Mouse (Mus musculus) brain, embryonic 14.5 days (tissue): ENCODE data around the gene Selenof. TPM values are rescaled to one million over a fixed set of nuclear protein-coding genes. Genes with fewer than 3 reads are reported as not detected.
"Not testable (repeated sequence)": the region's sequence is repeated elsewhere in the genome, so short reads cannot be mapped to it uniquely, and the experiment has no call there.

Source experiments
- DNase-seq: peaks from one replicate; pipeline ENCODE4 v3.0.0-alpha.2; 2011; ENCODE audit warnings: low read depth
- CTCF ChIP-seq: fragments of 200-500 bp; IDR thresholded peaks from 2 replicates; pipeline ENCODE4 v1.5.1; 2012; ENCODE audit warnings: inconsistent platforms, mild to moderate bottlenecking, moderate library complexity, borderline replicate concordance; ENCODE audit not compliant: insufficient read depth, insufficient read length; ENCODE audit errors: extremely low read depth
- POLR2A ChIP-seq: fragments of 200-500 bp; IDR thresholded peaks from 2 replicates; pipeline ENCODE4 v1.6.1; 2012; ENCODE audit warnings: mild to moderate bottlenecking, inconsistent platforms, borderline replicate concordance; ENCODE audit not compliant: poor library complexity, insufficient read depth, insufficient read length, severe bottlenecking; ENCODE audit errors: extremely low read depth
- polyA plus RNA-seq: library from polyadenylated mRNA; depleted of rRNA; stranded (reverse); fragments of >200 nt; gene quantifications from 2 replicates; pipeline ENCODE4 v1.2.3, GENCODE M21; 2012

Selenof gene
- polyA plus RNA-seq, 1 experiment = 254 TPM

- TF ChIP-seq POLR2A (no peak), CTCF (no peak)
- no peak for DNase-seq
Measured at GRCm38 (mm10) chr3:144583789-144584188, 13.7 kb downstream of the Selenof start.

GRCm38 (mm10) chr3:144584789-144585553 lies 14.9 kb downstream of the Selenof start:
- TF ChIP-seq POLR2A (no peak), CTCF (no peak)

DNA sequence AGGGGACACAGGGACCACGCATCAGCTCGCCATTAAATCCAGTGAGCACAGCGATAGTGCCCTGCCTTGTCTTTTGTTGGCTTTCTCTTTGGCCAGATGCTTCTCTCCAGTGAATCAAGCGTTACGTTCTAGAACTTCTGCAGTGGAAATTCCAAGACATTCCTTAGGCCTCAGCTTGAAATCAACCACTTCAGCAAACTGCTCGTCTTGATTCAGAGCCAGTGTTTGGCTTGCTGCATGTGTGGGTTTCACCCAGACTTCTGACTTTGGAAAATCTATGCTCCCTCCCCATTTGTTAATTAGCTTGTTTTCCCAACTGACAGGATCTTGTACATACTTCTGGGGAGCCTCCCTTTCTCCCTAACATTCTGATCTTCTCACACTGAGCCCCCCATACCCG lies 16.6 kb downstream of the Selenof start:
- DNase-seq = no peak
- no peak for TF ChIP-seq CTCF
- no peak for TF ChIP-seq POLR2A

More at GRCm38 (mm10) chr3:144584789-144585553, 14.9 kb downstream of the Selenof start:
- DNase-seq = no peak

GRCm38 (mm10) chr3:144589189-144589890 lies 19.2 kb downstream of the Selenof start:
- TF ChIP-seq POLR2A (no peak), CTCF (no peak)
- DNase-seq = no peak

DNA sequence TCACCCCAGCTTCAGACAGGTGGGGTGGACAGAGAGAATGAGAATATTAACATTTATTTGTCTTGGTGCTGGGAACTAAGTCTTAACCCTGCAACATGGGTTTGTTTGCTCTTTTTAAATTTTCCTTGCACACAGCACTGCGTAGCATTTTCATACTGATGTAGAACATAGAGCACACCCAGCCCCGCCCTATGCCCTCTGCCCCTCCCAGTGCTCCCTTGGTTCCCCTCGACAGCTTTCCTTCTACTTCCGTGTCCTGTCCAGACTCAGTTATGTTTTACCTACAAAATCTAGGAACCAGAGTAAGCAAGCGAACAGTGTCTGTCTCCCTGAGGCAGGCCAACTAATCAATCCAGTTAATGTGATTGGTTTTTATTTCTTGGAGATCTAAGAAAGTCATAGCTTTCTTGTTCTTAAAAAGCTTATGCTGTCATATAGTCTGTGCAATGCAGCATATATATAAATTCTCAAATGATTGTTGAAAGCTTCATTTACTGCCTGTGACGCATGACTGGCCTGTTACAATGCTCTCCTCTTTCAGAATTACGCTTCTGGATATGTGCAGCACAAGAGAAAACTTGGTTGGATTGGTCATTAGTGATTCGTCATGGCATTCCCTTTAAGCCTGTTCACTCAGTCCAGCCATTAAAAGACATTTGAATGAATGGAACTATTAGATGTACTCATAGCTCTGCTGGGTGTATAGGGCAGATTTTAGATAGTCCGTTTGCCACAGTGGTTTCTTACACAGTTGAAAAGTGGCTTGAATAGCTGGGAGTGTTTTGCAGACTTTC lies 23.1 kb downstream of the Selenof start:
- TF ChIP-seq POLR2A (no peak), CTCF (no peak)
- peak; percentile 47 for DNase-seq

GRCm38 (mm10) chr3:144597121-144597520 lies 27.0 kb downstream of the Selenof start:
- peak; percentile 91 for DNase-seq
- TF ChIP-seq POLR2A (no peak), CTCF (no peak)

DNA sequence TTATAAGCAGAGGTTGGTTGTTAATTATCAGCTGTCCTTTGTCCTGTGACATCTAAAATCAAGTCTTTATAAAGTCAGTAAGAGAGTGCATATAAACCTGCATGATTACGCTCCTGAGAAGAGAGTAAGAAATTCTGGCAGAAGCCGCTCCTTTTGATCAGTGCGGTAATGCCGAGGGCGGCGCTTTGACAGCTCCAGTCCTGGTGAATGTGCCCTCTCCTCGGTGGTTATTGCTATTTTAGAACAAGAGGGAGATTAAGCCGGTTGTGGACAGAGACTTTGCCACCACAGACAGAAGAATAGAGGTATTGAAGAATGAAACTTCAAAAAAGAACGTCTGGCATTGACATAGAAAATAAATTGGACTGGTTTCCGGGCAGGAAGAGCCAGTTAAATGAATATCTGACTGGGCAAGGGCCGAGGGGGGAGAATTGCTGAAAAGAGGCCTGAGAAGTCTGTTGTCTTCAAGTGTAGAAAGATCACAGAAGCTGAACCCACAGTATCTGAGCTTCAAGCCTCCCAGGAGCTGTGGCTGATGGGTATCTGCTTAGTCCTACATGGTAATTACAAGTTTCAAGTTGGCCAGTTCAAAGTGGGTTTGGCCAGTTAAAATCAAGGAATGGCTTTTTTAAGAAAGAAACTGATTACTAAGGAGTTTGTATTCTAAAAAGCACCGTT lies 27.8 kb downstream of the Selenof start:
- TF ChIP-seq POLR2A (no peak), CTCF (no peak)
- peak; percentile 89 for DNase-seq

DNA sequence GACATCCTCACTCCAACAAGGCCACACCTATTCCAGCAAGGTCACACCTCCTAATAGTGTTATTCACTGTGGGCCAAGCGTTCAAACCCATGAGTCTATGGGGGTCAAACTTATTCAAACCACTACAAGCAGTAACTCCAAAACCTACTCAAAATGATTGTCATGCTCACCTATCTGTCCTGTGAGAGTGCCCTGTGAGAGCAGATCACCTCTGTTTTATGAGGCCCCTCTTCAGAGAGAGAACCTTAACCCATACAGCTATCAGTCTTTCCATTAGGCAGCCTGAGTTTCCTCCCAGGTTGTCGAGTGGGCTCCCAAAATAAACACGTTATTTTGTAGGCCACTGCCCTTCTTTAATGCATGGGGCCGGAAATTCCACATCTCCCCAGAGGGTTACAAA lies 32.3 kb downstream of the Selenof start:
- TF ChIP-seq CTCF = no peak
- TF ChIP-seq POLR2A = no peak
- no peak for DNase-seq

- TF ChIP-seq POLR2A (no peak), CTCF (no peak)
- no peak for DNase-seq
Measured at GRCm38 (mm10) chr3:144602819-144603218, 32.7 kb downstream of the Selenof start.

GRCm38 (mm10) chr3:144603558-144603957 lies 33.5 kb downstream of the Selenof start:
- TF ChIP-seq POLR2A = no peak
- no peak for TF ChIP-seq CTCF

DNA sequence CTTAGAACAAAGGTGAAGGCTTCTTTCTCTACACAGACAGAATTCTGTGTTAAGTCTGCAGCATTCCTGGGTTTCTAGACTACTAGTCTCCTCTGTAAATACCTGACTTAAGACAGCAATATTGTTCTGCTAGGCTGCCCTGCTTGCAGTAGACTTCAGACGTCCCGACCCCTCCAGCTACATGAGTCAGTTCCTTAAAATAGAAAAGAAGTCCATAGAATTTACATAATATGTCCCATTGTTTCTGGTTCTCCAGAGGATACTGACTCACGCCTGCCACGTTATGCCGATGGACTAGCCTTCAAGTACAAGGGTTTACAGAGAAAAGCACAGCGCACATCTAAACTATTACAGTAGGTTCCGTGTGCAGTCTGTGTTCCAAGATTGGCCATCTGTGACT lies 34.1 kb downstream of the Selenof start:
- TF ChIP-seq POLR2A = no peak
- no peak for TF ChIP-seq CTCF
- DNase-seq = no peak

More at GRCm38 (mm10) chr3:144603558-144603957, 33.5 kb downstream of the Selenof start:
- no peak for DNase-seq

- not testable (repeated sequence) for DNase-seq
- TF ChIP-seq CTCF = peak; percentile 8; the same call in 1 of the 2 replicates
Measured at GRCm38 (mm10) chr3:144605811-144606210, 35.7 kb downstream of the Selenof start.
